20 mouse cellular contexts compared by ENCODE assay signal in the genomic region with DNA sequence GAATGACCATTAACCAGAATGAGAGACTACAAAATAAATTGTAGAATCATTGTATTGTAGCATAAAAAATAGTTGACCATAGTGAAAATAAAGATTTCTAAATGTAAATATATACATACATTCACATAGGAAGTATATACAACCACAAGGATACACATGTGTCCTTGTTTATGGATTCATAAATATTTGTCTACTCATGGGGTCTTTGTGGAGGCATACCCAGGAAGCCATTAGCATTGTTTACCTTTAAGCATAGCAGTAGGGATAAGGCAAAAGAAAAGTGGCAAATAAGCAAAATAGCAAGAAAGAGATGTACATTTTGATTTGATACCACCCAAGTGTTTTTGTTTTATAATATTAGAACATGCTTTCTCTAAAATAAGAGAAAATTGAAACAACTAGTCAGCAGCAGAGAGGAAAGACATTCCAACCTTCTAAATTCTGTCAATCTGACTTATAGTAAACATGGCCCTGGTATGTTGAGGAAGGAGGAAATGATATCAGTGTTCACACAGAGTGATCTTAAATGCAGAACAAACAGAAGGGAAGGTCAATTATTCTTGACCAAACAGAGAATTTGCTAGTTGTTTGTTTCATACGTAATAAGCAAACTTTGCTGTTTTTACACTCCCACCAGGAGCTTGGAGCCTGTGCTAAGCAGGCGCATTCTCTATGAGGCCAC.
A peak's percentile ranks its signal among the peaks of the same experiment; 100 is the strongest.
DNase-seq lines count a peak whose midpoint lies in the region; ATAC-seq and TF ChIP-seq lines count a peak whose summit lies in the region.
"Had no signal": no experiment of that assay in that cellular context is flagged by ENCODE, and none has a peak within 500 bp of the region (broad histone marks: within the 10 kb centered on the region; RNA-seq: fewer than 3 reads in every experiment).

No protein-coding gene starts in this region.

- peak; percentile 81 for ATAC-seq in lung, embryonic 14.5 days (ENCODE audit: insufficient read depth)
- no peak for ATAC-seq in intestine, embryonic 14.5 days (replicated peaks; ENCODE audit: low FRiP score, low TSS enrichment, low read depth)
- ATAC-seq in intestine, postnatal 0 days = no peak
- ATAC-seq in stomach, embryonic 16.5 days (ENCODE audit: insufficient read depth, low FRiP score) = peak; percentile 60; the same call in 1 of the 2 replicates
- ATAC-seq in cerebellum, adult (ENCODE audit: insufficient number of reproducible peaks, low FRiP score, low TSS enrichment) = no peak
- ATAC-seq: forebrain, embryonic 13.5 days; forebrain, postnatal 0 days; hindbrain, postnatal 0 days had no signal

- no peaks in the 10 kb centered on the region; the same call in 1 of the 2 replicates for H3K4me1 ChIP-seq in lung, embryonic 14.5 days (ENCODE audit: insufficient read depth)
- H3K4me1 ChIP-seq in intestine, embryonic 14.5 days (replicated peaks; ENCODE audit: control insufficient read depth, insufficient read depth, low read length) = 0 out of 2 replicates have a peak, but pooled peaks cover 4% of the 10 kb centered on the region
- no peaks in the 10 kb centered on the region for H3K4me1 ChIP-seq in intestine, postnatal 0 days (replicated peaks; ENCODE audit: control insufficient read depth, insufficient read depth, low read length)
- H3K4me1 ChIP-seq in stomach, embryonic 16.5 days (ENCODE audit: control insufficient read depth, insufficient read depth, low read length) = 0 out of 2 replicates have a peak, but pooled peaks cover 4% of the 10 kb centered on the region
- H3K4me1 ChIP-seq: forebrain, embryonic 13.5 days; heart, embryonic 10.5 days; hindbrain, embryonic 13.5 days had no signal

- DNase-seq in lung, embryonic 14.5 days = peak; percentile 49
- no peak for DNase-seq in lung, postnatal 10 days
- no peak for DNase-seq in intestine, embryonic 14.5 days (ENCODE audit: low spot score)
- DNase-seq in heart, postnatal 25 days (ENCODE audit: low spot score) = no peak
- DNase-seq: adrenal gland, adult 8-10 months; adrenal gland, postnatal 36 days; cerebellum, adult 11 months; cerebellum, adult 8-10 months; forebrain, postnatal 0 days; gastrocnemius, postnatal 36 days; heart, adult 18-20 months; heart, postnatal 10 days had no signal

- no peak overlapping the region for H3K4me3 ChIP-seq in lung, embryonic 14.5 days (ENCODE audit: low read depth, low read length)
- no peak overlapping the region for H3K4me3 ChIP-seq in intestine, embryonic 14.5 days (ENCODE audit: low read depth, low read length)
- H3K4me3 ChIP-seq in intestine, postnatal 0 days (ENCODE audit: low read depth, low read length) = no peak overlapping the region
- H3K4me3 ChIP-seq in stomach, embryonic 16.5 days (replicated peaks; ENCODE audit: low read length) = no peak overlapping the region
- H3K4me3 ChIP-seq: embryonic facial prominence, embryonic 13.5 days; forebrain, embryonic 13.5 days; heart, embryonic 10.5 days; hindbrain, embryonic 13.5 days had no signal

- no peak for TF ChIP-seq CTCF in lung, embryonic 14.5 days (IDR thresholded peaks at IDR 0.05; ENCODE audit: low read depth)
- no peak for TF ChIP-seq CTCF in intestine, postnatal 0 days (IDR thresholded peaks at IDR 0.05; ENCODE audit: low read depth)

- 32% methylated on average over 2 of the region's 2 CpGs for WGBS in lung, embryonic 14.5 days
- 40% methylated on average over 2 of the region's 2 CpGs for WGBS in intestine, embryonic 14.5 days
- 35% methylated on average over 2 of the region's 2 CpGs for WGBS in intestine, postnatal 0 days
- WGBS in stomach, embryonic 16.5 days = 45% methylated on average over 2 of the region's 2 CpGs

- no peak overlapping the region for H3K9ac ChIP-seq in lung, embryonic 14.5 days
- H3K9ac ChIP-seq in intestine, embryonic 14.5 days (ENCODE audit: low read length) = no peak overlapping the region
- H3K9ac ChIP-seq in intestine, postnatal 0 days (ENCODE audit: low read depth, low read length) = no peak overlapping the region
- no peak overlapping the region for H3K9ac ChIP-seq in stomach, embryonic 16.5 days (ENCODE audit: low read length)
- H3K9ac ChIP-seq: embryonic facial prominence, embryonic 13.5 days; forebrain, embryonic 13.5 days; forebrain, postnatal 0 days; hindbrain, embryonic 13.5 days had no signal

- intact Hi-C loops in heart, postnatal 25 days (cut with DNase I) = no loop called here

- no peak overlapping the region for H3K27ac ChIP-seq in lung, embryonic 14.5 days (ENCODE audit: low read depth)
- peak overlapping the region; percentile 36; the same call in 1 of the 2 replicates for H3K27ac ChIP-seq in intestine, embryonic 14.5 days (ENCODE audit: low read depth)
- H3K27ac ChIP-seq in intestine, postnatal 0 days (ENCODE audit: low read depth, low read length) = no peak overlapping the region
- H3K27ac ChIP-seq in stomach, embryonic 16.5 days (ENCODE audit: low read length) = peak overlapping the region; percentile 64; the same call in 1 of the 2 replicates
- H3K27ac ChIP-seq: embryonic facial prominence, embryonic 13.5 days; forebrain, embryonic 13.5 days; heart, embryonic 10.5 days; hindbrain, embryonic 13.5 days; hindbrain, postnatal 0 days had no signal

- H3K4me2 ChIP-seq in lung, embryonic 14.5 days = no peak overlapping the region
- no peak overlapping the region for H3K4me2 ChIP-seq in intestine, embryonic 14.5 days (ENCODE audit: low read length)
- H3K4me2 ChIP-seq in intestine, postnatal 0 days (replicated peaks; ENCODE audit: low read depth) = peak overlapping the region; percentile 7; the same call in 1 of the 2 replicates
- no peak overlapping the region for H3K4me2 ChIP-seq in stomach, embryonic 16.5 days (ENCODE audit: low read depth, low read length)
- H3K4me2 ChIP-seq: embryonic facial prominence, embryonic 13.5 days; forebrain, embryonic 13.5 days; hindbrain, embryonic 13.5 days had no signal

- H3K36me3 ChIP-seq in lung, embryonic 14.5 days (ENCODE audit: insufficient read depth) = no peaks in the 10 kb centered on the region
- no peaks in the 10 kb centered on the region for H3K36me3 ChIP-seq in intestine, embryonic 14.5 days (ENCODE audit: control insufficient read depth, insufficient read depth, low read length)
- H3K36me3 ChIP-seq in intestine, postnatal 0 days (ENCODE audit: control insufficient read depth, insufficient read depth) = no peaks in the 10 kb centered on the region
- no peaks in the 10 kb centered on the region for H3K36me3 ChIP-seq in stomach, embryonic 16.5 days (ENCODE audit: control insufficient read depth, insufficient read depth, low read length)
- H3K36me3 ChIP-seq: embryonic facial prominence, embryonic 13.5 days; heart, embryonic 10.5 days; hindbrain, embryonic 13.5 days had no signal

- H3K27me3 ChIP-seq in lung, embryonic 14.5 days (ENCODE audit: insufficient read depth, low read length) = no peaks in the 10 kb centered on the region
- no peaks in the 10 kb centered on the region for H3K27me3 ChIP-seq in intestine, embryonic 14.5 days (replicated peaks; ENCODE audit: control insufficient read depth, insufficient read depth, low read length)
- H3K27me3 ChIP-seq in intestine, postnatal 0 days (replicated peaks; ENCODE audit: control insufficient read depth, insufficient read depth, low read length) = no peaks in the 10 kb centered on the region
- no peaks in the 10 kb centered on the region for H3K27me3 ChIP-seq in stomach, embryonic 16.5 days (ENCODE audit: control insufficient read depth, insufficient read depth, low read length)
- H3K27me3 ChIP-seq: embryonic facial prominence, embryonic 13.5 days; forebrain, embryonic 13.5 days; hindbrain, embryonic 13.5 days had no signal

- H3K9me3 ChIP-seq in lung, embryonic 14.5 days (ENCODE audit: low read depth, low read length) = no peaks in the 10 kb centered on the region
- H3K9me3 ChIP-seq in intestine, embryonic 14.5 days (ENCODE audit: control insufficient read depth, low read length) = no peaks in the 10 kb centered on the region
- H3K9me3 ChIP-seq in intestine, postnatal 0 days (ENCODE audit: control insufficient read depth) = no peaks in the 10 kb centered on the region
- no peaks in the 10 kb centered on the region for H3K9me3 ChIP-seq in stomach, embryonic 16.5 days (replicated peaks; ENCODE audit: control insufficient read depth, low read length)
- H3K9me3 ChIP-seq: embryonic facial prominence, embryonic 13.5 days; forebrain, embryonic 13.5 days; heart, embryonic 10.5 days; hindbrain, embryonic 13.5 days had no signal

Comparison
In these comparisons a context has a peak if more than half of its experiments do, and no peak if none do; other contexts are left out.
1. H3K27ac ChIP-seq: peak in intestine, embryonic 14.5 days (single experiment) and stomach, embryonic 16.5 days (single experiment); none in lung, embryonic 14.5 days (single experiment) and intestine, postnatal 0 days (single experiment).
2. ATAC-seq: peak in lung, embryonic 14.5 days (single experiment) and stomach, embryonic 16.5 days (single experiment); none in intestine, embryonic 14.5 days (single experiment), intestine, postnatal 0 days (single experiment) and cerebellum, adult (single experiment).